Mouse (Mus musculus) stomach, postnatal 0 days (tissue): Measurements from ENCODE around the gene Ifngr2.

Source experiments
- CTCF ChIP-seq: IDR thresholded peaks from 2 replicates; pipeline ENCODE4 v1.5.1; 2016; ENCODE audit warnings: antibody characterized with exemption, low read depth, mild to moderate bottlenecking, moderate library complexity
- EP300 ChIP-seq: optimal IDR thresholded peaks from 2 replicates; pipeline ENCODE3; 2016; ENCODE audit warnings: antibody characterized with exemption

DNA sequence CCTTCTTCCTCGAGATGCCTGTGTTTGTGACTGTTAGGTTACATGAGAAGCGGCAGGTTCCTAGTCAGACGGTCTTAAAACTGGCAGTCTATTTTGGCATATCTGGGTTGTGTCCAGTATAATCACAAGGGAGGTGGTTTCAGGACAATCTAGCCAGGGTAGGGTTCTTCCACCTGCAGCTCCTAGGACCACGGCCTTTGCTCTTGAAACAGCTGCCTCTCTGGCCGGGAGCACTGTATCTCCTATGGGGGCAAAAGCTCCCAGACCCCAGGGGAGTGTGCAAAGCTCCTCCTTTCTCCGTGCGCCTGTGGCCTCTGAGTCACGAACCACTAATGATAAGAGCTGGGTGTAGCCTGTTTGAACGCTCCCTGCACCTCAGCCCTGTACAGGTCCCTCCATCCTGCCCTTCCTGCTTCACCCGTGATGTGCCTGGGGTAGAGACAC, 4.2 kb downstream of the Ifngr2 start:
- TF ChIP-seq CTCF, result no peak
- TF ChIP-seq EP300, result no peak
